Mouse (Mus musculus): ENCODE measurements around the gene Ttll13. TPM values are rescaled to one million over a fixed set of nuclear protein-coding genes. Genes with fewer than 3 reads are reported as not detected.

Ttll13 gene
- polyA plus RNA-seq, 1 experiment from 2014 or later, result 2.1 TPM

- ATAC-seq (no peak), DNase-seq (ENCODE audit: low spot score) (no peak)
- H3K36me3 ChIP-seq (ENCODE audit: insufficient read depth, low read length), result peaks cover 12% of the 10 kb centered on the region; the same call in 1 of the 2 replicates
- no peak overlapping the region for H3K9ac ChIP-seq (replicated peaks; ENCODE audit: low read depth)
- no peaks in the 10 kb centered on the region for H3K4me1 ChIP-seq (ENCODE audit: insufficient read depth, low read depth, low read length)
- no peak for TF ChIP-seq CTCF (IDR thresholded peaks at IDR 0.05)
- TF ChIP-seq EP300 (IDR thresholded peaks at IDR 0.05), result no peak
- no peaks in the 10 kb centered on the region for H3K9me3 ChIP-seq (ENCODE audit: low read length)
- H3K4me3 ChIP-seq (ENCODE audit: low read depth, low read length), result no peak overlapping the region
- WGBS, result 83% methylated on average over 3 of the region's 3 CpGs
- H3K4me2 ChIP-seq (replicated peaks; ENCODE audit: low read depth, low read length), result no peak overlapping the region
- no peak overlapping the region for H3K27ac ChIP-seq (ENCODE audit: low read length)
- no peaks in the 10 kb centered on the region for H3K27me3 ChIP-seq (replicated peaks; ENCODE audit: insufficient read depth, low read length)
Measured at GRCm38 (mm10) chr7:80281646-80282045, 35.5 kb downstream of the Ttll13 start.

DNA sequence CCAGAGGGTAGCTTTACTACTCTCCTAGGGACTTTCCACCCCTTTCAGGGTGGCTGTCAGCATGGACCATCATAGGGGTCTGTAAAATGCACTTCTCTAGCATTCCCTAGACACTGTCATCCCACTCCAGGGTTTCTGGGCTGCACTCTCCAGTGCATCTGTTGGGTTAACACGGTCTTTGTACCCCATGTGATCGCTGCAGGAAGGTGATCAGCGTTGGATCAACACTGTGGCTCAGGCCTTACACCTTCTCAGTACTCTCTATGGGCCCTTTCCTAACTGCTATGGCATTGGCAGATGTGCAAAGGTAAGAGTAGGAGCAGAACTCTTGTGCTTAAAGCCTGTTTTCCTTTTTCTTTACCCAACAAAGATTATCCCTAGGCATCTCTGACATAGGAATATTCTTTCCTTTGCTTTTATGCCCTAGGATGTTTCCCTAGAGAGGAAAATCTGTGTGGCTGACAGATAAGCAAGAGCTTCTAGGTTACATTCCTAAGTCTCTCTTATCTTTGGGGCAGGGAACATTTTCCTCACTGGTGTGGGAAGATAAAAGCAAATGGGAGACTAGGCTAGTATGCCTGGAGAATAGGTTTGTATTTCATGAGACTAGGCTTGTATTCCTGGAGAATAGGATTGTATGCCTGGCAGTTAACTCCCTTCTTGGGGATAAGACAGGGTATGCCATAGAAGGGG, 37.2 kb downstream of the Ttll13 start:
- Histone ChIP-seq H3K4me2 (replicated peaks; ENCODE audit: low read depth, low read length) (no peak overlapping the region), H3K4me1 (ENCODE audit: insufficient read depth, low read depth, low read length) (no peaks in the 10 kb centered on the region), H3K9ac (replicated peaks; ENCODE audit: low read depth) (no peak overlapping the region), H3K9me3 (ENCODE audit: low read length) (no peaks in the 10 kb centered on the region), H3K4me3 (ENCODE audit: low read depth, low read length) (no peak overlapping the region), H3K27ac (ENCODE audit: low read length) (no peak overlapping the region), H3K36me3 (ENCODE audit: insufficient read depth, low read length) (0 out of 2 replicates have a peak, but pooled peaks cover 11% of the 10 kb centered on the region), H3K27me3 (replicated peaks; ENCODE audit: insufficient read depth, low read length) (no peaks in the 10 kb centered on the region)
- no peak for TF ChIP-seq EP300 (IDR thresholded peaks at IDR 0.05)
- no peak for TF ChIP-seq CTCF (IDR thresholded peaks at IDR 0.05)
- no peak for ATAC-seq
- no peak for DNase-seq (ENCODE audit: low spot score)
- 94% methylated on average over 3 of the region's 3 CpGs for WGBS

DNA sequence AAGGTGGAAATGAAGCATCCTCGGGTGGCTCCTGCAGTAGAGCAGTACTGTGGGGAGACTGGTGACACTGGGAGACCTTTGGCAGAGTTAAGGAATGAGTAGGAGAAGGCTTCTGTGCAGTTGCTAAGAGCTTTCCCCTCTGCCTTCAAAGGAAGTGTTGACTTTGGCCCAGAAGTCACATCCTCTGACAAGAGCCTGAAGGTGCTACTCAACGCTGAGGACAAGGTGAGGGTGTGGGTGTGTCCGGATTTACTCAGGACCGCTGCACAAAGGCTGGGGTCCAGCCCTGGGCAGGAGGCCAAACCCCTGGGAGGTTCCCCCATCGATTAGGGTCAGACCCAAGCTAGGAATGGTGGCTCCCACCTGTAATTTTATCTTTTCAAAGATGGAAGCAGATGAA, 38.2 kb downstream of the Ttll13 start:
- WGBS, result 59% methylated on average over 5 of the region's 5 CpGs

DNA sequence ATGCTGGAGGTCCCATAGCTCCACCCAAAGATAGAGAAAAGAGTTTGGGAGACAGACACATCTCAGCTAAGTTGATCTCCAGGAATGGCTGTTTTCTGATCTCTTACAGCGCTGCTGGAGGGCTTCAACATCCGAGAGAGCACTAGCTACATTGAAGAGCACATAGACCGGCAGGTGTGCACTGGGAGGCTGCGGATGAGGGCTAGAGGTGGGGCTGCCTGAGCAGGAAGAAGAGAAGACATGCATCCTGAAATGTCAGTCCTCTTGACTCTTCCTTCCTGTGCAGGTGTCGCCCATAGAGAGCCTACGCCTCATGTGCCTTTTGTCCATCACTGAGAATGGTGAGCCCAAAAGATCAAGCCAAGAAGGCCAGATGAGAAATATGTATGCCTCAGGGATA, 39.5 kb downstream of the Ttll13 start:
- DNase-seq (ENCODE audit: low spot score) (no peak), ATAC-seq (no peak)
- Histone ChIP-seq H3K27me3 (replicated peaks; ENCODE audit: insufficient read depth, low read length) (no peaks in the 10 kb centered on the region), H3K9me3 (ENCODE audit: low read length) (no peaks in the 10 kb centered on the region), H3K4me1 (ENCODE audit: insufficient read depth, low read depth, low read length) (no peaks in the 10 kb centered on the region), H3K27ac (ENCODE audit: low read length) (no peak overlapping the region), H3K4me2 (replicated peaks; ENCODE audit: low read depth, low read length) (no peak overlapping the region), H3K4me3 (ENCODE audit: low read depth, low read length) (no peak overlapping the region), H3K36me3 (ENCODE audit: insufficient read depth, low read length) (0 out of 2 replicates have a peak, but pooled peaks cover 12% of the 10 kb centered on the region), H3K9ac (replicated peaks; ENCODE audit: low read depth) (no peak overlapping the region)
- no peak for TF ChIP-seq EP300 (IDR thresholded peaks at IDR 0.05)
- TF ChIP-seq CTCF (IDR thresholded peaks at IDR 0.05), result no peak
- WGBS, result 94% methylated on average over 6 of the region's 6 CpGs

More for the DNA sequence above, 38.2 kb downstream of the Ttll13 start:
- Histone ChIP-seq H3K9me3 (ENCODE audit: low read length) (no peaks in the 10 kb centered on the region), H3K27me3 (replicated peaks; ENCODE audit: insufficient read depth, low read length) (no peaks in the 10 kb centered on the region), H3K27ac (ENCODE audit: low read length) (no peak overlapping the region), H3K4me1 (ENCODE audit: insufficient read depth, low read depth, low read length) (no peaks in the 10 kb centered on the region), H3K9ac (replicated peaks; ENCODE audit: low read depth) (no peak overlapping the region), H3K36me3 (ENCODE audit: insufficient read depth, low read length) (0 out of 2 replicates have a peak, but pooled peaks cover 12% of the 10 kb centered on the region), H3K4me3 (ENCODE audit: low read depth, low read length) (no peak overlapping the region), H3K4me2 (replicated peaks; ENCODE audit: low read depth, low read length) (no peak overlapping the region)
- peak; percentile 77 for DNase-seq (ENCODE audit: low spot score)
- no peak for TF ChIP-seq EP300 (IDR thresholded peaks at IDR 0.05)
- TF ChIP-seq CTCF (IDR thresholded peaks at IDR 0.05), result no peak
- peak; percentile 77 for ATAC-seq

GRCm38 (mm10) chr7:80287736-80288135, 41.6 kb downstream of the Ttll13 start:
- no peaks in the 10 kb centered on the region for H3K9me3 ChIP-seq (ENCODE audit: low read length)
- H3K27me3 ChIP-seq (replicated peaks; ENCODE audit: insufficient read depth, low read length), result no peaks in the 10 kb centered on the region
- 82% methylated on average over 10 of the region's 10 CpGs for WGBS
- H3K36me3 ChIP-seq (ENCODE audit: insufficient read depth, low read length), result 0 out of 2 replicates have a peak, but pooled peaks cover 12% of the 10 kb centered on the region
- TF ChIP-seq CTCF (IDR thresholded peaks at IDR 0.05), result no peak
- no peak for TF ChIP-seq EP300 (IDR thresholded peaks at IDR 0.05)
- ATAC-seq, result no peak
- no peak overlapping the region for H3K9ac ChIP-seq (replicated peaks; ENCODE audit: low read depth)
- DNase-seq (ENCODE audit: low spot score), result no peak
- H3K4me2 ChIP-seq (replicated peaks; ENCODE audit: low read depth, low read length), result no peak overlapping the region
- H3K4me3 ChIP-seq (ENCODE audit: low read depth, low read length), result no peak overlapping the region
- H3K27ac ChIP-seq (ENCODE audit: low read length), result no peak overlapping the region
- H3K4me1 ChIP-seq (ENCODE audit: insufficient read depth, low read depth, low read length), result no peaks in the 10 kb centered on the region

- under 1% methylated on average over 51 of the region's 52 CpGs for WGBS
Measured at GRCm38 (mm10) chr7:80294062-80294763, 48.0 kb downstream of the Ttll13 start, which contains the start of gene Prc1. TSS of gene Prc1 (plus strand) at chr7:80294450.

More at GRCm38 (mm10) chr7:80294062-80294763, 48.0 kb downstream of the Ttll13 start, which contains the start of gene Prc1:
- Histone ChIP-seq H3K9ac (replicated peaks; ENCODE audit: low read depth) (peak within 1 kb of the TSS; percentile 40), H3K4me1 (ENCODE audit: insufficient read depth, low read depth, low read length) (no peaks in the 10 kb centered on the region; the same call in 1 of the 2 replicates), H3K4me3 (ENCODE audit: low read depth, low read length) (peak within 1 kb of the TSS; percentile 62), H3K4me2 (replicated peaks; ENCODE audit: low read depth, low read length) (peak within 1 kb of the TSS; percentile 84), H3K9me3 (ENCODE audit: low read length) (no peaks in the 10 kb centered on the region), H3K36me3 (ENCODE audit: insufficient read depth, low read length) (no peaks in the 10 kb centered on the region), H3K27me3 (replicated peaks; ENCODE audit: insufficient read depth, low read length) (no peaks in the 10 kb centered on the region), H3K27ac (ENCODE audit: low read length) (peak within 1 kb of the TSS; percentile 66)
- ATAC-seq, result peak; percentile 100
- no peak for TF ChIP-seq EP300 (IDR thresholded peaks at IDR 0.05)
- TF ChIP-seq CTCF (IDR thresholded peaks at IDR 0.05), result peak; percentile 3; the same call in 1 of the 2 replicates
- DNase-seq (ENCODE audit: low spot score), result peak; percentile 98

Measured in lung, postnatal 0 days (tissue).